Mouse (Mus musculus) heart, adult 2 months (tissue): ENCODE measurements around the gene Fnbp1. TPM values are rescaled to one million over a fixed set of nuclear protein-coding genes. Genes with fewer than 3 reads are reported as not detected.

Experiments used
- DNase-seq, 2 experiments: peaks; one replicate each; pipeline ENCODE4 v3.0.0; 2021
- H3K27ac ChIP-seq: fragments of 200-600 bp; 2 replicates; pipeline ENCODE4 v1.8.1; 2022
- H3K27me3 ChIP-seq: fragments of 200-500 bp; 2 replicates; pipeline ENCODE4 v1.6.1; 2012; ENCODE audit warnings: mild to moderate bottlenecking, low read length, inconsistent platforms, mixed read lengths; ENCODE audit not compliant: control insufficient read depth, insufficient read depth
- H3K36me3 ChIP-seq: fragments of 200-500 bp; 2 replicates; pipeline ENCODE4 v1.6.1; 2012; ENCODE audit warnings: low read length, inconsistent platforms; ENCODE audit not compliant: control insufficient read depth, insufficient read depth
- H3K4me1 ChIP-seq: fragments of 200-500 bp; 2 replicates; pipeline ENCODE4 v1.6.1; 2011; ENCODE audit warnings: low read length; ENCODE audit not compliant: control insufficient read depth, insufficient read depth
- H3K4me3 ChIP-seq: fragments of 200-600 bp; 2 replicates; pipeline ENCODE4 v1.8.1; 2022
- H3K79me2 ChIP-seq: fragments of 200-500 bp; replicated peaks from 2 replicates; pipeline ENCODE4 v1.6.1; 2012; ENCODE audit warnings: mild to moderate bottlenecking, inconsistent platforms, low read length, moderate library complexity, mixed read lengths; ENCODE audit not compliant: control insufficient read depth, insufficient read depth
- H3K9ac ChIP-seq: fragments of 200-500 bp; 2 replicates; pipeline ENCODE4 v1.6.1; 2012; ENCODE audit warnings: low read depth, mild to moderate bottlenecking, control low read depth, inconsistent platforms, low read length, mixed read lengths
- CTCF ChIP-seq: fragments of 200-600 bp; IDR thresholded peaks from 2 replicates; pipeline ENCODE4 v1.8.1; 2022; ENCODE audit warnings: antibody characterized with exemption, mild to moderate bottlenecking, moderate library complexity
- EP300 ChIP-seq: fragments of 200-500 bp; IDR thresholded peaks from 2 replicates; pipeline ENCODE4 v1.6.1; 2011; ENCODE audit warnings: low read depth, low read length, control low read depth; ENCODE audit not compliant: insufficient read depth
- POLR2A ChIP-seq: fragments of 200-500 bp; IDR thresholded peaks from 2 replicates; pipeline ENCODE4 v1.6.1; 2011; ENCODE audit warnings: mild to moderate bottlenecking, low read depth, low read length, control low read depth; ENCODE audit not compliant: insufficient read depth
- WGBS: fragments of 180-500 bp; shearing (Covaris S2); methylation state at CpG from one replicate; pipeline ENCODE4 v1.1.7; 2018; 5-methylcytosine and 5-hydroxymethylcytosine counted together
- intact Hi-C: fragments of 180-260 bp; cut with DNase I; formaldehyde crosslinking; loops from one replicate; pipeline ENCODE4 v1.15.1; 2025
- polyA plus RNA-seq: library from polyadenylated mRNA; depleted of rRNA; stranded (reverse); fragments of >200 nt; gene quantifications from 2 replicates; pipeline ENCODE4 v1.2.3, GENCODE M21; 2012
- total RNA-seq, 2 experiments: library from RNA; stranded (reverse); gene quantifications; 2 replicates each; pipeline ENCODE4 v1.2.3; 2021

Fnbp1 gene
- total and polyA plus RNA-seq, 3 experiments, result 40.3 to 53.6 (median 49.0) TPM

DNA sequence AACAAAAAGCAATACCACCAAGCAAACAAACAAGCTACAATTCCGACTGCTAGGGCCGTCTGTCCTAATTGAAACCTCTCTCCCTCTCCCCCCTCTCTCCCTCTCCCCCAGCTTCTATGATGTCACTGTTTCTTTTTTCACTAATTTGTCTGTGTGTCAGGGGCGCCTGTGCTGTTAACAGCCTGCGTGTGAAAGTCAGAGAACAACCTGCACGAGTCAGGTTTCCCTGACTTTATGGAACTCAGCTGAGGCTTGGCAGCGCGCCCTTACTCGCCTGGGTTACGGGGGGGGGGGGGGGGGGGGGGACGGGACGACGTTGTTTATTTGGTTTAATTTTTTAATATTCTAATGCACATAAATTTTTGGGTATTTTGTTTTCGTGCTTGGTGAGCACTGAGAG lies 5.5 kb downstream of the Fnbp1 start:
- Histone ChIP-seq H3K79me2 (peaks cover 6% of the 10 kb centered on the region; the same call in 1 of the 2 replicates), H3K4me3 (no peak overlapping the region), H3K27ac (no peak overlapping the region), H3K27me3 (no peaks in the 10 kb centered on the region), H3K9ac (no peak overlapping the region), H3K36me3 (no peaks in the 10 kb centered on the region), H3K4me1 (peaks cover 20% of the 10 kb centered on the region)
- TF ChIP-seq EP300 (no peak), POLR2A (no peak), CTCF (no peak)
- WGBS, result 43% methylated on average over 11 of the region's 13 CpGs
- intact Hi-C loops, result no loop called here
- no peak for DNase-seq

DNA sequence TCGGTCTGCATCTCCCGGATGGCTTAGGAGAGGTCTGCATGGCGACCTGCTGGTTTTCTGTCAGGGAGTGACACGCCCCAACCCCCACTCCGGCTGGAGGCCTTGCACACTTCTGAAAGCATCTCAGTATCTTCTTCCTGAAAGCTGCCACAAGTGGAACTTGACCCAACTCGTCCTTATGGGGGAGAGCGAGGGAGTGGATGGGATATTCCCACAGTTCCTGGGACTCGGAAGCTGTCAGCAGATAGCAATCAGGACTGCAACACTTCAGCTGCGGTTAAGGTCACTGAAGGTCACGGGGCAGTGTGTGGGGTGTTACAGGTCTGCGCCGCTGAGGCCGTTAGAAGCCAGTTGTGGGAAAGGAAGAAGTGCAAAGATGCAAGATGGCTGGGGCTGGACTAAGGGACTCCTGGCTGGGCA lies 6.3 kb downstream of the Fnbp1 start:
- H3K79me2 ChIP-seq, result peaks cover 4% of the 10 kb centered on the region; the same call in 1 of the 2 replicates
- intact Hi-C loops, result no loop called here
- H3K27me3 ChIP-seq, result no peaks in the 10 kb centered on the region
- peak overlapping the region; percentile 7; the same call in 1 of the 2 replicates for H3K27ac ChIP-seq
- WGBS, result 47% methylated on average over 13 of the region's 13 CpGs
- peaks cover 27% of the 10 kb centered on the region for H3K4me1 ChIP-seq
- H3K36me3 ChIP-seq, result no peaks in the 10 kb centered on the region
- TF ChIP-seq EP300 (no peak), POLR2A (no peak), CTCF (no peak)
- no peak overlapping the region for H3K4me3 ChIP-seq
- DNase-seq, result no peak
- no peak overlapping the region for H3K9ac ChIP-seq

DNA sequence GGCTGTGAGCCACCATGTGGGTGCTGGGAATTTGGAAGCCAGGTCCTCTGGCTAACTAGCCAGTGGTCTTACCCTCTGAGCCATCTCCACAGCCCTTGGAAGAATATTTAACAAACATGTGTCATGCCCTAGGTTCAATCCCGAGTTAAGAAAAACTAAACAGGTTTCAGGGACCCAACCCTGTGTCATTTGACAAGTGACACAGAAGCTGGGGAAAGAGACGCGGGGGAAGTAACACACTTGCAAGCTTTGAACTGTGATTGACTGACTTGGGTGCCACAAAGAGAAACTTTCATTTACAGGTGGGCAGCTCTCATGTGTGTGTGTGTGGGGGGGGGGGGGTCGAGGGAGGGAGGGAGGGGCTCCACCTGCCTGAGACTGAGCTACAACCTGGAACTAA lies 7.8 kb downstream of the Fnbp1 start:
- no peak for TF ChIP-seq POLR2A
- TF ChIP-seq EP300, result no peak
- no peak for TF ChIP-seq CTCF
- no peak overlapping the region for H3K9ac ChIP-seq
- 66% methylated on average over 4 of the region's 4 CpGs for WGBS
- intact Hi-C loops, result no loop called here
- H3K27me3 ChIP-seq, result no peaks in the 10 kb centered on the region
- DNase-seq, result no peak
- H3K79me2 ChIP-seq, result peaks cover 4% of the 10 kb centered on the region; the same call in 1 of the 2 replicates
- no peak overlapping the region for H3K27ac ChIP-seq
- H3K4me1 ChIP-seq, result peaks cover 35% of the 10 kb centered on the region
- H3K4me3 ChIP-seq, result no peak overlapping the region
- H3K36me3 ChIP-seq, result no peaks in the 10 kb centered on the region

DNA sequence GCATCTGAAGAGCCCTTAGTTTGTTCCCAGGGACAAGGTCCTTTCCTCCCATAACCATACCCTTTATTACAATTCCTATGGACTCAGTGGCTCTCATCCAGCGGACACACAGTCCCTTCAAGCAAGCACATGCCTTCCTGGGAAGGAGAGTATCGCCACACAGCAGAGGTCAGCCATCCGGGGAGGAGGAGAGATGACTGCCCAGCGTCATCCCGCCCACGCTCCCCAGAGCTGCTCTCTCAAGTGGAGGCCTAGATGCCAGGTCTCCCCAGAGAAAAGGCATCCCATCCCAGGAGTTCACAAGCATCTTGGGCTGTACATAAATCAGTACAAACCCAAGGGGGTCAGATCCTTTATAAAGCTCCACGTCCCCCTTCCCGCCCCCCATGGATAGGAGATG lies 9.1 kb downstream of the Fnbp1 start:
- H3K79me2 ChIP-seq, result no peaks in the 10 kb centered on the region; the same call in 1 of the 2 replicates
- peaks cover 3% of the 10 kb centered on the region; the same call in 1 of the 2 replicates for H3K36me3 ChIP-seq
- intact Hi-C loops, result no loop called here
- no peak overlapping the region for H3K4me3 ChIP-seq
- peak overlapping the region; percentile 38; the same call in 1 of the 2 replicates for H3K27ac ChIP-seq
- no peak for DNase-seq
- TF ChIP-seq EP300 (no peak), POLR2A (no peak), CTCF (no peak)
- 27% methylated on average over 8 of the region's 8 CpGs for WGBS
- H3K4me1 ChIP-seq, result peaks cover 39% of the 10 kb centered on the region
- H3K27me3 ChIP-seq, result no peaks in the 10 kb centered on the region
- H3K9ac ChIP-seq, result no peak overlapping the region

DNA sequence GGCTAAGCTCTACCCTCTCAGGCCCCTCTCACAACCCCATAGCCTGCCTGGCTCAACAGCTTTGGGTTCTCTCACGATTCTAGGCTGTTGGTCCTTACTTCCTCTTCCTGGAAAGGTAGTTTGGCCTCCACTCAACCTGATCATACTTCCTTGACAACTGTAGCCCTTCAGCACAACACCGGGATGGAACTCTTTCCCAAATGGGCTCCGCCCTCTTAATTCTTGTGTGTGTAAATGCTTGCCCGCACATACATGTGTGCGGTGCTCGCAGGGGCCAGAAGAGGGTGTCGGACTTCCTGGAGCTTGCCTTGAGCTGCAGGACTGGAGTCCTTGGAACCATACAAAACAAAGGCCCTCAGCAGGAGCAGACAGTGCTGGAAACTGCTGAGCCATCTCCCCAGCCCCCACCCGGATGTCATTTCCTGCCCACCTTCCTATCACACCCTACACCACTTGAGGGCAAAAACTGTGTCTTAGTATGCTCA lies 11.0 kb downstream of the Fnbp1 start:
- H3K27me3 ChIP-seq, result no peaks in the 10 kb centered on the region
- H3K9ac ChIP-seq, result no peak overlapping the region
- no peak for DNase-seq
- peak overlapping the region; percentile 24 for H3K27ac ChIP-seq
- peak; percentile 43 for TF ChIP-seq CTCF
- TF ChIP-seq EP300, result no peak
- H3K4me1 ChIP-seq, result peaks cover 43% of the 10 kb centered on the region
- intact Hi-C loops, result no loop called here
- WGBS, result 38% methylated on average over 8 of the region's 8 CpGs
- H3K36me3 ChIP-seq, result peaks cover 3% of the 10 kb centered on the region; the same call in 1 of the 2 replicates
- H3K79me2 ChIP-seq, result peaks cover 1% of the 10 kb centered on the region; the same call in 1 of the 2 replicates
- H3K4me3 ChIP-seq, result no peak overlapping the region

DNA sequence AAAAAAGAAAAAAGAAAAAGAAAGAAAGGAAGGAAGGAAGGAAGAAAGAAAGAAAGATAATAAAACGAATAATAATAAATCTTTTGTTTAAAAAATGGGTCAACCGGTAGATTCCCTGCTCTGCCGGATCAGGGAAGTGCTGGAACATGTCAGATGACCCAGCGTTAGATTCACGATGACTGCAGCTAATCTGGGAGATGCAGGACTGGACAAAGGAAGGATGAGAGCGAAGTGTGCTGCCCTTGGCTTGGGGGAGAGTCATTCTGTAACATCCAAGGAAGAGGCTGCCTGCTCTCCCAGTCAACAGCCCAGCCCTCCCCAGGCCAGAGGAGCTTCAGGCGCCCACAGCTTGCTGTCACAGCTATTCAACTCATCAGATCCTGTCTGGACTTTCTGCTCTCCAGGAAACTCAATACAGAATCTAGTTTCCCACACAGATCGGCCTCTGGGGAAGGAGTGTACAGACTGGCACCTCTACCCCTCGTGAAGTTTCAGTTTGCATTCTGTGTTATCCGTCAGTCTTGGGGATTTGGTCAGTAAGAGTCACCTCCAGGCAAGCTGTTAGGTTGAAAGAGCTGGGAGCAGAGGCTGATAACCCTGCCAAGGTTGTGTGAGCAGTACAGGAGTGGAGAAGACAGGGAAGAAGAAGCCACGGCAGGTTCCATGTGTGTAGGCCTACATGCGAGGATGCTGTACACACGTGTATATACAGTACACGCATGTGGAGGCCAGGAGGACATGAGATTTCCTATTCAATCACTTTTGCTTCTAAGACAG lies 11.9 kb downstream of the Fnbp1 start:
- Histone ChIP-seq H3K36me3 (peaks cover 3% of the 10 kb centered on the region; the same call in 1 of the 2 replicates), H3K9ac (no peak overlapping the region), H3K4me1 (peaks cover 41% of the 10 kb centered on the region), H3K27me3 (no peaks in the 10 kb centered on the region), H3K4me3 (no peak overlapping the region), H3K27ac (peak overlapping the region; percentile 24; the same call in 1 of the 2 replicates), H3K79me2 (peaks cover 1% of the 10 kb centered on the region; the same call in 1 of the 2 replicates)
- no peak for TF ChIP-seq POLR2A
- no peak for TF ChIP-seq CTCF
- TF ChIP-seq EP300, result no peak
- no peak for DNase-seq
- intact Hi-C loops, result no loop called here
- WGBS, result 47% methylated on average over 14 of the region's 14 CpGs
